Mouse (Mus musculus): Measurements from ENCODE around the gene Ddx19a. TPM values are rescaled to one million over a fixed set of nuclear protein-coding genes. Genes with fewer than 3 reads are reported as not detected.
A peak's percentile ranks its signal among the peaks of the same experiment; 100 is the strongest.
"Not testable (repeated sequence)": the region's sequence is repeated elsewhere in the genome, so short reads cannot be mapped to it uniquely, and the experiment has no call there.

The Ddx19a gene
- polyA plus RNA-seq, 1 experiment: 29.4 TPM

DNA sequence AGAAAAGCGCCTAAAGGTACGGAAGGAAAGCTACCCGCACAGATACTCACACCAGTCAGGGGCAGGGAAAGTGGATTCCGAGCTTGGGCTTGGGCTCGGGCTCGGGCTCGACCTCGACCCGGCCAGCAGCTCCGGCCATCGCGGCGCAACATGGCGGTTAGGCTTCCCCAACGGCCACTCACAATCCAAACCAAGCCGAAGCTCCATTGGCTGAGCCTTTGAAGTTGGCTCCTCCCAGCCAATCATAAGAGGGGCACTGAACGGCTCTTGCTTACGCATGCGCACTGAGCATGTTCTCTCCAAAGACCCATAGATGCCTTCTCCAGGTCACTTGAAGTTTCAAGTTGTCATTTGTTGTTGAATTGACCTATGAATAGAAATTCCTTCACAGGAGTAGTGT is 34.0 kb upstream of the Ddx19a start, which contains the start of gene Ddx19b:
Gene Ddx19b, minus strand, starts transcription at position 180 of the 400 bp plus-strand sequence.
- H3K4me3 ChIP-seq (replicated peaks; ENCODE audit: insufficient read depth, low read depth, low read length): no peak within 1 kb of the TSS
- 96% methylated on average over 19 of the region's 19 CpGs for WGBS
- peaks cover 3% of the 10 kb centered on the region; the same call in 1 of the 2 replicates for H3K4me1 ChIP-seq (ENCODE audit: control insufficient read depth, insufficient read depth, low read length)
- no peak within 1 kb of the TSS for H3K27ac ChIP-seq (ENCODE audit: insufficient read depth, low read length)
- TF ChIP-seq POLR2A (IDR thresholded peaks at IDR 0.05; ENCODE audit: borderline replicate concordance, insufficient read depth, low read length): no peak
- no peak for TF ChIP-seq CTCF (IDR thresholded peaks at IDR 0.05; ENCODE audit: borderline replicate concordance, insufficient read depth, low read depth, low read length)
- H3K27me3 ChIP-seq (ENCODE audit: control insufficient read depth, insufficient read depth, low read length): no peaks in the 10 kb centered on the region
- no peak for DNase-seq

DNA sequence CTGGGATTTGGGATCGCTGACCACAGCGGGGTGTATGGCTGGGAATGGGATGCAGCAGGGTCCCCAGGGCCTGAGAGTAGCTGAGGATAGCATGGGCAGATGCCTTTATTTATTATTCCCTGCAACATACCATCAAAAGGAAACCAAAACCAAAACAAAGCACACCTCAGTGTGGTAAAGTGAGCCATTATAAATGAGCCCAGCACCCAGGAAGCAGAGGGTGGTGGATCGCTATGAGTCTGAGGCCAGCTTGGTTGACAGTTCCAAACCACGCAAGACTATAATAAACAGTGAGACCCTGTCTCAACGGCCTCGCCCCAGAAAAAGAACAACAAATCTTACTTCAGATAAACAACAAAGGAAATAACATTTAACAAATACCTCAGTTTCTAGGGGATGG is 32.4 kb upstream of the Ddx19a start:
- no peak overlapping the region for H3K4me3 ChIP-seq (replicated peaks; ENCODE audit: insufficient read depth, low read depth, low read length)
- no peaks in the 10 kb centered on the region for H3K27me3 ChIP-seq (ENCODE audit: control insufficient read depth, insufficient read depth, low read length)
- peaks cover 3% of the 10 kb centered on the region; the same call in 1 of the 2 replicates for H3K4me1 ChIP-seq (ENCODE audit: control insufficient read depth, insufficient read depth, low read length)
- 85% methylated on average over 6 of the region's 6 CpGs for WGBS
- H3K27ac ChIP-seq (ENCODE audit: insufficient read depth, low read length): no peak overlapping the region
- TF ChIP-seq CTCF (IDR thresholded peaks at IDR 0.05; ENCODE audit: borderline replicate concordance, insufficient read depth, low read depth, low read length): no peak
- no peak for TF ChIP-seq POLR2A (IDR thresholded peaks at IDR 0.05; ENCODE audit: borderline replicate concordance, insufficient read depth, low read length)
- DNase-seq: no peak

DNA sequence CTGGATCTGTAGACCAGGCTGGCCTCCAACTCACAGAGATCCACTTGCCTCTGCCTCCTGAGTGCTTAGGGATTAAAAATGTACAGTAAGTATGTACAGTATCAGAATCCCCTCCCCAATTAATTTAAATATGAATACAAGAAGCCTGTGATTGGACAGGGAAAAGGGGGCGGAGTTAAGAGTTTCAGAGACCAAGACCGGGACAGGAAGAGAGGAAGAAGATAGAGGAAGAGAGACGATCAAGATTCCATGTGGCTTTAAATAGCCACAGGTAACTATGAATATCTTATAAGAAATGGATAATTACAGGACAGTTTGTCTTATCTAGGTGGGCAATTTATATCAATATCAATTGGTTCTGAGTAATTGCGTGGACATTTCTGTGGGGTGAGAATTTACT is 32.0 kb upstream of the Ddx19a start:
- 57% methylated on average over 4 of the region's 4 CpGs for WGBS
- Histone ChIP-seq H3K4me1 (ENCODE audit: control insufficient read depth, insufficient read depth, low read length) (peaks cover 3% of the 10 kb centered on the region; the same call in 1 of the 2 replicates), H3K27me3 (ENCODE audit: control insufficient read depth, insufficient read depth, low read length) (no peaks in the 10 kb centered on the region), H3K27ac (ENCODE audit: insufficient read depth, low read length) (no peak overlapping the region), H3K4me3 (replicated peaks; ENCODE audit: insufficient read depth, low read depth, low read length) (no peak overlapping the region)
- DNase-seq: no peak
- TF ChIP-seq POLR2A (IDR thresholded peaks at IDR 0.05; ENCODE audit: borderline replicate concordance, insufficient read depth, low read length) (no peak), CTCF (IDR thresholded peaks at IDR 0.05; ENCODE audit: borderline replicate concordance, insufficient read depth, low read depth, low read length) (no peak)

DNA sequence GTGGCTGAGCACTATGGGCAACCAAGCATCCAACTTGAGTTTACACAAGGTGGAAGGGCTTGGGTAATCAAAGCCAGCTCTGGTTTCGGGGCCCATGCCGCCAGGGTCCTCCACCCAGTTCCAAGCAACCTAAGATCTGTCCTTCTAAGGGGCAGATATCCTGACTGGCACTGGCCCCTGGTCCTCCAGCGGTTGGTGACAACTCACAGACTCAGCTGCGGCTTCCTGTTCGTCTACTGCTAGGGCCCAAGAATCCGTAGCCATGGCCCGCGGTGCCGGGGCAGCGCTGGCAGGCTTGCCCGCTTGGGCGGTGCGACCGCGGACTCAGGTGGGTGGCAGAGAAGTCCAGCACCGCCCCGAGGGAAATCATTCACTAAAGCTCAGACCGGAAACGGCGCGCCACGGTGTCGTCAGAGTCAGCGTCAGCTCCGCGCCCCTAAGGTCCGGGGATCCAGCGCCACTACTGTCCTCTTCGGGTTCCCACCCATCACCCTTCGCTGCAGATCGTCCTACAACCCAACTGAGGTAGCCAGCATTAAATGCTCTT is 29.9 kb upstream of the Ddx19a start:
- peak; percentile 91 for DNase-seq
- H3K27me3 ChIP-seq (ENCODE audit: control insufficient read depth, insufficient read depth, low read length): no peaks in the 10 kb centered on the region
- H3K27ac ChIP-seq (ENCODE audit: insufficient read depth, low read length): peak overlapping the region; percentile 18
- WGBS: under 1% methylated on average over 31 of the region's 31 CpGs
- peak; percentile 80; the same call in 1 of the 2 replicates for TF ChIP-seq POLR2A (IDR thresholded peaks at IDR 0.05; ENCODE audit: borderline replicate concordance, insufficient read depth, low read length)
- no peak for TF ChIP-seq CTCF (IDR thresholded peaks at IDR 0.05; ENCODE audit: borderline replicate concordance, insufficient read depth, low read depth, low read length)
- H3K4me1 ChIP-seq (ENCODE audit: control insufficient read depth, insufficient read depth, low read length): no peaks in the 10 kb centered on the region; the same call in 1 of the 2 replicates
- peak overlapping the region; percentile 70 for H3K4me3 ChIP-seq (replicated peaks; ENCODE audit: insufficient read depth, low read depth, low read length)

DNA sequence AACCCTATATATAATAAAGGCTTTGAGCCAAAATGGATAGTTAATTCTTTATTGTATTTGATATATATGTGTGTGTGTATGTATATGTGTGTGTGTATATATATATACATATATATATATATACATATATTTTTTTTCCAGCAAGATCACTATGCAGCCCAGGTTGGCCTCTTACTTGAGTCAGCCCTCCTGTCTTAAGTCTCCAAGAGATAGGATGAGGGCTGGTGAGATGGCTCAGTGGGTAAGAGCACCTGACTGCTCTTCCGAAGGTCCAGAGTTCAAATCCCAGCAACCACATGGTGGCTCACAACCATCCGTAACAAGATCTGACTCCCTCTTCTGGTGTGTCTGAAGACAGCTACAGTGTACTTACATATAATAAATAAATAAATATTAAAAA is 29.0 kb upstream of the Ddx19a start:
- H3K27ac ChIP-seq (ENCODE audit: insufficient read depth, low read length); DNase-seq; H3K4me1 ChIP-seq (ENCODE audit: control insufficient read depth, insufficient read depth, low read length); H3K4me3 ChIP-seq (replicated peaks; ENCODE audit: insufficient read depth, low read depth, low read length); H3K27me3 ChIP-seq (ENCODE audit: control insufficient read depth, insufficient read depth, low read length): not testable (repeated sequence)
- 87% methylated on average over 2 of the region's 2 CpGs for WGBS

DNA sequence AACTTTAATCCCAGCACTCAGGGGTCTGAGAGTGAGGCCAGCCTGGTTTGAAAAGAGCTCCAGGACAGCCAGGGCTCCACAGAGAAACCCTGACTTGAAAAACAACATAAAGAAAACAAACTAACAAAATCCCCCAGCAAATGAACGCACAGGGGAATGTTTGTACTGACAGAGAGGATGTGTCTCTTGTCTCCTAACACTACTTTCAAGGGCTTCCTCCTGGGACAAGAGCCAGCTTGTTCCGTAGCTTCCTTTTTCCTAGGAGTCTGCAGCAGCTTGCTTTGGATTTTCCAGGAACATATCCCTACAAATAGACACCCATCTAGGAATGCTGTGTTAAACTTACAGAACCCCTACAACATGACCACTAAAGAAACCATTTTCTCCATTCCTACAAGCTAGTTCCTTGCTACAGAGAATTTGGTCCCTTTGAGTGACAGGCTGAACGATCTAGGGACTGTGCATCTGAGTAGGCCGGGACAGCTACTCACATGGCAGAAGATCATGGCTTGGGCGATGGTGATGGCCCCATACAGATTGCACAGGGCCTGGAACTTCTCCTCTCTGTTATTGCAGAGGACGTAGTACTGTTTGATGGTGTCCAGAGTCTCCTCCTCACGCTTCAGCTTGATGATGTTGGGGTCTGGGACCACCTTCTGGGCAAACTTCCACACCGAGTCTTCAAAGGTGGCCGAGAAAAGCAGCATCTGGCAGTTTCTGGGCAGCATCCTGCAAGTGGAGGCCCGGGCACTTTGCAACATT is 12.8 kb upstream of the Ddx19a start:
- not testable (repeated sequence) for H3K4me3 ChIP-seq (replicated peaks; ENCODE audit: insufficient read depth, low read depth, low read length); H3K27ac ChIP-seq (ENCODE audit: insufficient read depth, low read length); H3K27me3 ChIP-seq (ENCODE audit: control insufficient read depth, insufficient read depth, low read length); H3K4me1 ChIP-seq (ENCODE audit: control insufficient read depth, insufficient read depth, low read length); DNase-seq
- WGBS: 93% methylated on average over 9 of the region's 10 CpGs

DNA sequence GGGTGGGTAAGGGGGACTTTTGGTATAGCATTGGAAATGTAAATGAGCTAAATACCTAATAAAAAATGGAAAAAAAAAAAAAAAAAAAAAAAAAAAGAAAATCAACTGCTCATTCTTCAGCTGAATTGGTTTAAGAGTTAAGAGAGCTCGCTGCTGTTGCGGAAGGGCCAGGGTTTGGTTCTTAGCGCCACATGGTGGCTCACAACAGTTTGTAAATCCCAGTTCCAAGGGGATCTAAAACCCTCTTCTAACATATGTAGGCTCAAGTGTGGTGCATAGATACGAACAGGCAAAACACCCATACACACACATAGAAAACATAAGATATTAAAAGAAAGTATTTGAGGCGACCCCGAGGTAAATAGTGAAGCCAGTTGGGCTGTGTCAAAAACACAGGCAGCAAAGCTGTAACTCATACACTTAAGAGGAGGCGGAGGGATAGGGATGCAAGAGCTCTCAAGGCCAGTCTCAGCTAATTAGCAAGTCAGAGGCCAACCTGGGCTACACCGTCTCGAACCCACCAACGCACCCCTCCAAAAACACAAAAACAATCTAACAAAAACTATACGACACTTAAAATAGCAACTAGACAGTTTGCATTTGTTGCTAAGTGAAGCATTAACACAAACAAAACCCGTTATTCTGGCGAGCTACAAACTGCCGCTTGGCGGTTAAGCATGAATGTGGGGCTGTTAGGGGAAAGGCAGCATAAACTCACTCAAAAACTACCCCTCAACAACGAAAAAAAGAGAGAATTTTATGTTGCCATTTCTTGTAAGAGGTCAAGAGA is 764 bp downstream of the Ddx19a start:
- peak overlapping the region; percentile 89 for H3K4me3 ChIP-seq (replicated peaks; ENCODE audit: insufficient read depth, low read depth, low read length)
- 0 out of 2 replicates have a peak overlapping the region, but pooled peaks have one; percentile 60 for H3K27ac ChIP-seq (ENCODE audit: insufficient read depth, low read length)
- DNase-seq: no peak
- no peak for TF ChIP-seq POLR2A (IDR thresholded peaks at IDR 0.05; ENCODE audit: borderline replicate concordance, insufficient read depth, low read length)
- no peak for TF ChIP-seq CTCF (IDR thresholded peaks at IDR 0.05; ENCODE audit: borderline replicate concordance, insufficient read depth, low read depth, low read length)
- H3K4me1 ChIP-seq (ENCODE audit: control insufficient read depth, insufficient read depth, low read length): no peaks in the 10 kb centered on the region
- H3K27me3 ChIP-seq (ENCODE audit: control insufficient read depth, insufficient read depth, low read length): no peaks in the 10 kb centered on the region
- 32% methylated on average over 16 of the region's 16 CpGs for WGBS

DNA sequence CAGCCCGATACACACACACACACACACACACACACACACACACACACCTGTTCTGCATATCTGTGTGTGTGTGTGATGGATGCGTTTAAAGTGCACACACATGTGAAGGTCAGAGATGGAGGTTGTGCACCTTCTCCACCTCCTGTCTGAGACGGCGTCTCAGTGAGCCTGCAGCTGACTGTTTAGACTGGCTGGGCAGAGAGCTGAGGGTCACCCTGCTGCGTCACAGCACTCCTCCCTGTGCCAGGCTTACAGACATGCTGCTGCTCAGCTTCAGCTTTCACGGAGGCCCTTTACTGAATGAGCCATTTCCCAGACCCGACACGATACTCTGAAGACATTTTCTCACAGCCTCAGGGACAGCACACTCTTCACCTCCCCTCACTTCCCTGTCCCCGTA is 7.6 kb downstream of the Ddx19a start:
- TF ChIP-seq CTCF (IDR thresholded peaks at IDR 0.05; ENCODE audit: borderline replicate concordance, insufficient read depth, low read depth, low read length): no peak
- TF ChIP-seq POLR2A (IDR thresholded peaks at IDR 0.05; ENCODE audit: borderline replicate concordance, insufficient read depth, low read length): no peak
- 88% methylated on average over 9 of the region's 9 CpGs for WGBS
- Histone ChIP-seq H3K27me3 (ENCODE audit: control insufficient read depth, insufficient read depth, low read length) (no peaks in the 10 kb centered on the region), H3K4me3 (replicated peaks; ENCODE audit: insufficient read depth, low read depth, low read length) (no peak overlapping the region), H3K4me1 (ENCODE audit: control insufficient read depth, insufficient read depth, low read length) (no peaks in the 10 kb centered on the region), H3K27ac (ENCODE audit: insufficient read depth, low read length) (no peak overlapping the region)
- DNase-seq: no peak

Data from cerebellum, adult 2 months (tissue).